Mouse (Mus musculus): ENCODE data around the gene Map3k13. TPM values are rescaled to one million over a fixed set of nuclear protein-coding genes. Genes with fewer than 3 reads are reported as not detected.
"Not testable (repeated sequence)": the region's sequence is repeated elsewhere in the genome, so short reads cannot be mapped to it uniquely, and the experiment has no call there.

Gene Map3k13
- polyA plus RNA-seq, 2 experiments, result 0.38 to 0.50 TPM

DNA sequence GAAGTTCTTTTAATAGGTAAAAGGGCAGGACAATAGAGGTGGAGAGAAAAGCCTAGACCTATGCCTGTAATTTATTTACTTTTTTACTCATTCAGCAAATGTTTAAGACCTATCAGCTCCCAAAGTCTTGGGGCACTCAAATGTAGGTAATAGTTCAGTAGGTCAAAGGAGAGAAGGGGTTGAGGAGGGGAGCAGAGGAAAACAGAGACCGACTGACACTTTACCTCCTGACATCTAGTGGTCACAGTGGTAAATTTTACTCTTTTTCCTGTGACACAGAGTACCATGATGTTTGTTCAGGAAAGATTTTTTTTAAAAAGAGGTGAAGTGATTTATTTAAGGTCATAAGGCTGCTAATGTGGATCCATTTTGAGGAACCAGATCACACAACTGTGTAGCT lies 3.7 kb upstream of the Map3k13 start:
- 17% methylated on average over 1 of the region's 1 CpGs for WGBS (ENCODE audit: insufficient replicate concordance)
- no peaks in the 10 kb centered on the region for H3K9me3 ChIP-seq (ENCODE audit: control insufficient read depth, low read length)
- H3K4me1 ChIP-seq (replicated peaks; ENCODE audit: control insufficient read depth in 2 of 2, insufficient read depth in 2 of 2, low read length in 1 of 2), result peaks cover 34 to 46% of the 10 kb centered on the region in 2 experiments
- no peak overlapping the region for H3K4me2 ChIP-seq (ENCODE audit: low read depth)
- H3K9ac ChIP-seq (replicated peaks), result no peak overlapping the region
- TF ChIP-seq EP300 (IDR thresholded peaks at IDR 0.05; ENCODE audit: low read depth), result no peak
- TF ChIP-seq CTCF (IDR thresholded peaks at IDR 0.05; ENCODE audit: low read depth), result 0 out of 2 replicates have a peak, but pooled peaks have one; percentile 12
- no peak overlapping the region for H3K27ac ChIP-seq
- H3K36me3 ChIP-seq (replicated peaks; ENCODE audit: control insufficient read depth, insufficient read depth, low read depth), result no peaks in the 10 kb centered on the region
- ATAC-seq (ENCODE audit: insufficient read depth) (no peak), DNase-seq (ENCODE audit: low read depth in 3 of 3, low spot score in 3 of 3) (no peak)
- no peak overlapping the region for H3K4me3 ChIP-seq (ENCODE audit: insufficient read depth in 1 of 2, low read depth in 2 of 2, low read length in 2 of 2)
- no peaks in the 10 kb centered on the region for H3K27me3 ChIP-seq (ENCODE audit: control insufficient read depth, insufficient read depth, low read length)

DNA sequence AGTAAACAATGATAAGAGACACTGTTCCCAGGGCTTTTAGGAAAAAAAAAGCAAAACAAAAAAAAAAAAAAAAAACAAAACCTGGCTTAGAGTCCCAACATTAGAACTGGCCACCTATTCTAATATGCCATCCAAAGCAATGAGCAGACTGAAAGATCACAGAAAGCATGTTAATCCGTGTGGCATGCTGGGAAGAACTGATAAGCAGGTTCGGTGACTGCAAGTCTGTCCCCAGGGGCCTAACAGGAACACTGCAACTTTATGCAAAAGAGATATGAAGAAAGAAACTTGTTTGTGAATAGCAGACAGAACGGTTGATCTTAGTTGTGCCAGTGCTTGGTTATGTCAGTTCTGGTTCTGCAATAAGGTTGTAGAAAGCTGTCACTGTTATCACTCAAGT lies 2.4 kb upstream of the Map3k13 start:
- H3K9me3 ChIP-seq (ENCODE audit: control insufficient read depth, low read length), result no peaks in the 10 kb centered on the region
- ATAC-seq (ENCODE audit: insufficient read depth) (peak; percentile 61), DNase-seq (ENCODE audit: low read depth in 3 of 3, low spot score in 3 of 3) (peak; percentile 70 to 80 (median 77))
- peak; percentile 43 for TF ChIP-seq CTCF (IDR thresholded peaks at IDR 0.05; ENCODE audit: low read depth)
- TF ChIP-seq EP300 (IDR thresholded peaks at IDR 0.05; ENCODE audit: low read depth), result peak; percentile 84
- H3K4me1 ChIP-seq (replicated peaks; ENCODE audit: control insufficient read depth in 2 of 2, insufficient read depth in 2 of 2, low read length in 1 of 2), result peaks cover 35 to 50% of the 10 kb centered on the region in 2 experiments
- peak overlapping the region; percentile 15 for H3K9ac ChIP-seq (replicated peaks)
- no peak overlapping the region for H3K4me3 ChIP-seq (ENCODE audit: insufficient read depth in 1 of 2, low read depth in 2 of 2, low read length in 2 of 2)
- no peaks in the 10 kb centered on the region for H3K36me3 ChIP-seq (replicated peaks; ENCODE audit: control insufficient read depth, insufficient read depth, low read depth)
- WGBS (ENCODE audit: insufficient replicate concordance), result 13% methylated on average over 3 of the region's 3 CpGs
- H3K27ac ChIP-seq, result peak overlapping the region; percentile 90
- no peaks in the 10 kb centered on the region for H3K27me3 ChIP-seq (ENCODE audit: control insufficient read depth, insufficient read depth, low read length)
- H3K4me2 ChIP-seq (ENCODE audit: low read depth), result peak overlapping the region; percentile 73

DNA sequence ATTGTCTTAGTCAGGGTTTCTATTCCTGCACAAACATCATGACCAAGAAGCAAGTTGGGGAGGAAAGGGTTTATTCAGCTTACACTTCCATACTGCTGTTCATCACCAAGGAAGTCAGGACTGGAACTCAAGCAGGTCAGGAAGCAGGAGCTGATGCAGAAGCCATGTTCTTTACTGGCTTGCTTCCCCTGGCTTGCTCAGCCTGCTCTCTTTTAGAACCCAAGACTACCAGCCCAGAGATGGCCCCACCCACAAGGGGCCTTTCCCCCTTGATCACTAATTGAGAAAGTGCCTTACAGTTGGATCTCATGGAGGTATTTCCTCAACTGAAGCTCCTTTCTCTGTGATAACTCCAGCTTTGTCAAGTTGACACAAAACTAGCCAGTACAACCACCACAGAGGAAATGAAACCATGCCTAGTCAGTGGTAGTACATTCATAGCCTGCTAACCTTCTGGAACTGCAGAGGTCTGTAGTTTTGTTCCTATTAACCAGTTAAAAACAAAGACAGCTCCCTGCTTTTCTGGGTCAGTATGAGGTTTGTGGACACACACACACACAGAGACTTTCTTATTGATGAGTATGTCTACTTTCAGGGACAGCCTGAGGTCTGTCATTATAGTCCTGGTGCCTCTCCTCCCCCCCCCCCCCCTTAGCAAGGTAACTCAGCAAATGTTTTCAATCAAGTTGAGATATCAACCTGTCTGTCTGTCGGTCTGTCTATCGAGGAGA lies 901 bp upstream of the Map3k13 start:
- peak overlapping the region; percentile 73 for H3K4me2 ChIP-seq (ENCODE audit: low read depth)
- H3K9me3 ChIP-seq (ENCODE audit: control insufficient read depth, low read length); DNase-seq (ENCODE audit: low read depth in 3 of 3, low spot score in 3 of 3); H3K36me3 ChIP-seq (replicated peaks; ENCODE audit: control insufficient read depth, insufficient read depth, low read depth); ATAC-seq (ENCODE audit: insufficient read depth); H3K27me3 ChIP-seq (ENCODE audit: control insufficient read depth, insufficient read depth, low read length): not testable (repeated sequence)
- peak overlapping the region; percentile 94 for H3K9ac ChIP-seq (replicated peaks)
- peaks cover 27 to 38% of the 10 kb centered on the region in 2 experiments for H3K4me1 ChIP-seq (replicated peaks; ENCODE audit: control insufficient read depth in 2 of 2, insufficient read depth in 2 of 2, low read length in 1 of 2)
- peak overlapping the region; percentile 90 for H3K27ac ChIP-seq
- H3K4me3 ChIP-seq (ENCODE audit: insufficient read depth in 1 of 2, low read depth in 2 of 2, low read length in 2 of 2), result peak overlapping the region; percentile 80 to 98
- WGBS (ENCODE audit: insufficient replicate concordance), result 16% methylated on average over 2 of the region's 2 CpGs

DNA sequence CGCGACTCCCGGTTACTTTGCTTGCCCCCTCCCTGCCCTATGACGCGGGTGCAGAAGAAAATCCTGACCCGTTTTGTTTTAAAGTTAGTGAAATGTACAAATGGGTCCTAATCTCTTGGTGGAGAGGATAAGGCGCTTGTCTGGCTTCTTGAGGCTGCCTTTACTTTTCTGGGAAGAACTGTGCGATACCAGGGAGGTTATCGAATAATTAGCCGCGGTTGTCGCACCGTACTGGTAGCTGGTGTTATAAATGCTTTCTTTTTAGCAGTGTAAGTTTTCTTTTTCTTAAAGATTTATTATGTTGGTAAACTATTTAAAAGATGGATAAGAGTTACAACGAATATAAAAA lies 525 bp downstream of the Map3k13 start:
- H3K27ac ChIP-seq, result peak overlapping the region; percentile 86
- H3K4me1 ChIP-seq (replicated peaks; ENCODE audit: control insufficient read depth in 2 of 2, insufficient read depth in 2 of 2, low read length in 1 of 2), result peaks cover 24 to 33% of the 10 kb centered on the region in 2 experiments
- H3K4me3 ChIP-seq (ENCODE audit: insufficient read depth in 1 of 2, low read depth in 2 of 2, low read length in 2 of 2), result peak overlapping the region; percentile 80 to 98
- TF ChIP-seq EP300 (IDR thresholded peaks at IDR 0.05; ENCODE audit: low read depth), result no peak
- no peak for TF ChIP-seq CTCF (IDR thresholded peaks at IDR 0.05; ENCODE audit: low read depth)
- no peaks in the 10 kb centered on the region for H3K36me3 ChIP-seq (replicated peaks; ENCODE audit: control insufficient read depth, insufficient read depth, low read depth)
- WGBS (ENCODE audit: insufficient replicate concordance), result under 1% methylated on average over 14 of the region's 14 CpGs
- peak overlapping the region; percentile 94 for H3K9ac ChIP-seq (replicated peaks)
- peak overlapping the region; percentile 73 for H3K4me2 ChIP-seq (ENCODE audit: low read depth)
- no peaks in the 10 kb centered on the region for H3K27me3 ChIP-seq (ENCODE audit: control insufficient read depth, insufficient read depth, low read length)
- H3K9me3 ChIP-seq (ENCODE audit: control insufficient read depth, low read length), result no peaks in the 10 kb centered on the region
- DNase-seq (ENCODE audit: low read depth in 3 of 3, low spot score in 3 of 3) (no peak), ATAC-seq (ENCODE audit: insufficient read depth) (no peak; the same call in 1 of the 2 replicates)

- Histone ChIP-seq H3K9ac (replicated peaks) (peak overlapping the region; percentile 94), H3K4me3 (ENCODE audit: insufficient read depth in 1 of 2, low read depth in 2 of 2, low read length in 2 of 2) (peak overlapping the region; percentile 80 to 98), H3K27ac (no peak overlapping the region), H3K27me3 (ENCODE audit: control insufficient read depth, insufficient read depth, low read length) (no peaks in the 10 kb centered on the region), H3K36me3 (replicated peaks; ENCODE audit: control insufficient read depth, insufficient read depth, low read depth) (no peaks in the 10 kb centered on the region), H3K4me1 (replicated peaks; ENCODE audit: control insufficient read depth in 2 of 2, insufficient read depth in 2 of 2, low read length in 1 of 2) (peaks cover 24 to 33% of the 10 kb centered on the region in 2 experiments), H3K9me3 (ENCODE audit: control insufficient read depth, low read length) (no peaks in the 10 kb centered on the region), H3K4me2 (ENCODE audit: low read depth) (peak overlapping the region; percentile 73)
- ATAC-seq (ENCODE audit: insufficient read depth) (no peak), DNase-seq (ENCODE audit: low read depth in 3 of 3, low spot score in 3 of 3) (no peak)
- WGBS (ENCODE audit: insufficient replicate concordance), result 9% methylated on average over 5 of the region's 5 CpGs
- TF ChIP-seq CTCF (IDR thresholded peaks at IDR 0.05; ENCODE audit: low read depth), result no peak
- TF ChIP-seq EP300 (IDR thresholded peaks at IDR 0.05; ENCODE audit: low read depth), result no peak
Measured at GRCm38 (mm10) chr16:21795071-21795470, 925 bp downstream of the Map3k13 start.

All from liver, embryonic 14.5 days (tissue).